Mouse (Mus musculus): ENCODE data around the gene Spata31d1a. TPM values are rescaled to one million over a fixed set of nuclear protein-coding genes. Genes with fewer than 3 reads are reported as not detected.

Spata31d1a gene
- polyA plus RNA-seq, 1 experiment from 2014 or later: 0.15 TPM

- 14% methylated on average over 3 of the region's 3 CpGs for WGBS (ENCODE audit: insufficient replicate concordance)
- no peaks in the 10 kb centered on the region for H3K27me3 ChIP-seq (ENCODE audit: insufficient read depth, low read length)
- H3K9ac ChIP-seq (replicated peaks): peak overlapping the region; percentile 87
- peak overlapping the region; percentile 95 for H3K4me2 ChIP-seq (ENCODE audit: low read depth, low read length)
- peaks cover 34% of the 10 kb centered on the region for H3K4me1 ChIP-seq (ENCODE audit: insufficient read depth)
- TF ChIP-seq EP300 (IDR thresholded peaks at IDR 0.05; ENCODE audit: low read depth): no peak
- TF ChIP-seq CTCF (IDR thresholded peaks at IDR 0.05; ENCODE audit: low read depth): no peak
- peak overlapping the region; percentile 93 for H3K4me3 ChIP-seq (ENCODE audit: low read depth, low read length)
- no peaks in the 10 kb centered on the region for H3K9me3 ChIP-seq (ENCODE audit: low read length)
- DNase-seq (no peak), ATAC-seq (no peak)
- no peaks in the 10 kb centered on the region for H3K36me3 ChIP-seq (replicated peaks; ENCODE audit: insufficient read depth, low read length)
- H3K27ac ChIP-seq (ENCODE audit: low read depth): no peak overlapping the region
Measured at GRCm38 (mm10) chr13:59674215-59674614, 35.9 kb downstream of the Spata31d1a start.

- Histone ChIP-seq H3K4me1 (ENCODE audit: insufficient read depth) (peaks cover 40% of the 10 kb centered on the region), H3K27me3 (ENCODE audit: insufficient read depth, low read length) (no peaks in the 10 kb centered on the region), H3K9ac (replicated peaks) (peak overlapping the region; percentile 34), H3K9me3 (ENCODE audit: low read length) (no peaks in the 10 kb centered on the region), H3K4me3 (ENCODE audit: low read depth, low read length) (0 out of 2 replicates have a peak overlapping the region, but pooled peaks have one; percentile 93), H3K36me3 (replicated peaks; ENCODE audit: insufficient read depth, low read length) (no peaks in the 10 kb centered on the region), H3K4me2 (ENCODE audit: low read depth, low read length) (peak overlapping the region; percentile 95), H3K27ac (ENCODE audit: low read depth) (no peak overlapping the region)
- ATAC-seq (no peak), DNase-seq (no peak)
- TF ChIP-seq CTCF (IDR thresholded peaks at IDR 0.05; ENCODE audit: low read depth) (no peak), EP300 (IDR thresholded peaks at IDR 0.05; ENCODE audit: low read depth) (no peak)
- WGBS (ENCODE audit: insufficient replicate concordance): 60% methylated on average over 7 of the region's 7 CpGs
Measured at GRCm38 (mm10) chr13:59673597-59673996, 36.5 kb downstream of the Spata31d1a start.

DNA sequence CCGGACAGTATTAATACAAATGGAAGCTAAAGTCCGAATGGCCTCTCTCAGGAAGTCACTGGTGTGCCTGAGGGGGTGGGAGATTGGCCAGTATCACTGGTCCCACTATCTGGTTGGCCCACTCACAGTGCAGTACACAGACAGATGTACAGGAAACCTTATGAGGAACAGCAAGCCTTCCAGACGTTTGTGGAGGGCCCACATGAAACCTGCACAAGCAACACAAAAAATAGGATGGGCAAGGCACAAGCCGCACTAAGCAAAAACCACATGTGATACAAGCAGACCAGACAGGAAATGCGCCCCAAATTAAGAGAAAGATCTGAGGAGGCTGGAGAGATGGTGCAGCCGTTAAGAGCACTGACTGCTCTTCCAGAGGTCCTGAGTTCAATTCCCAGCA, 37.9 kb downstream of the Spata31d1a start:
- peaks cover 52% of the 10 kb centered on the region for H3K4me1 ChIP-seq (ENCODE audit: insufficient read depth)
- WGBS (ENCODE audit: insufficient replicate concordance): 28% methylated on average over 6 of the region's 6 CpGs
- no peak overlapping the region for H3K4me3 ChIP-seq (ENCODE audit: low read depth, low read length)
- TF ChIP-seq CTCF (IDR thresholded peaks at IDR 0.05; ENCODE audit: low read depth) (no peak), EP300 (IDR thresholded peaks at IDR 0.05; ENCODE audit: low read depth) (no peak)
- DNase-seq (no peak), ATAC-seq (no peak)
- no peak overlapping the region for H3K27ac ChIP-seq (ENCODE audit: low read depth)
- H3K9ac ChIP-seq (replicated peaks): no peak overlapping the region; the same call in 1 of the 2 replicates
- H3K27me3 ChIP-seq (ENCODE audit: insufficient read depth, low read length): no peaks in the 10 kb centered on the region
- no peaks in the 10 kb centered on the region for H3K36me3 ChIP-seq (replicated peaks; ENCODE audit: insufficient read depth, low read length)
- peak overlapping the region; percentile 7; the same call in 1 of the 2 replicates for H3K4me2 ChIP-seq (ENCODE audit: low read depth, low read length)
- no peaks in the 10 kb centered on the region for H3K9me3 ChIP-seq (ENCODE audit: low read length)

- no peak overlapping the region for H3K4me3 ChIP-seq (ENCODE audit: low read depth, low read length)
- H3K9ac ChIP-seq (replicated peaks): no peak overlapping the region
- TF ChIP-seq CTCF (IDR thresholded peaks at IDR 0.05; ENCODE audit: low read depth): no peak
- no peak for TF ChIP-seq EP300 (IDR thresholded peaks at IDR 0.05; ENCODE audit: low read depth)
- 46% methylated on average over 2 of the region's 2 CpGs for WGBS (ENCODE audit: insufficient replicate concordance)
- ATAC-seq (no peak), DNase-seq (no peak)
- no peaks in the 10 kb centered on the region for H3K27me3 ChIP-seq (ENCODE audit: insufficient read depth, low read length)
- H3K36me3 ChIP-seq (replicated peaks; ENCODE audit: insufficient read depth, low read length): no peaks in the 10 kb centered on the region
- H3K27ac ChIP-seq (ENCODE audit: low read depth): no peak overlapping the region
- H3K4me1 ChIP-seq (ENCODE audit: insufficient read depth): peaks cover 52% of the 10 kb centered on the region
- H3K4me2 ChIP-seq (ENCODE audit: low read depth, low read length): no peak overlapping the region
- no peaks in the 10 kb centered on the region for H3K9me3 ChIP-seq (ENCODE audit: low read length)
Measured at GRCm38 (mm10) chr13:59671521-59671920, 38.6 kb downstream of the Spata31d1a start.

DNA sequence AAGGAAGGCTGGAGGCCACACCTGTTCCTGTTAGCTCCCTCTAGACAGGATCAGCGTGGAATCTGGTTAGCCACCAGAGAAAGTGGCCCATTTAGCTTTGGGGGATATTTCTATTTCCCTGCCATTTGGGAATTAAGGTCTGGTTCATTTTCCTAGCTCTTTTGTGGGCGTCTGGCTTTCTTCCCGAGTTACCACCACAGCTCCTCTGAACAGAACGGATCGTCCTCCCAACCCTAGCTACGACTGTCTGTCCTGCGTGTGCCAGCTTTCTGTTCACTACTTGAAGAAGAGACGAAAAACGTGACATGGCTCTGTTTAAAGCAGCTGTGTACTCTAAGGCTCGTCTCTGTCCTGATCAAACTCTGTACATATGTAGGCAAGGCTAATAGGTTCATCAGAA, 40.2 kb downstream of the Spata31d1a start:
- no peak overlapping the region for H3K4me2 ChIP-seq (ENCODE audit: low read depth, low read length)
- TF ChIP-seq EP300 (IDR thresholded peaks at IDR 0.05; ENCODE audit: low read depth) (no peak), CTCF (IDR thresholded peaks at IDR 0.05; ENCODE audit: low read depth) (no peak)
- DNase-seq (no peak), ATAC-seq (no peak)
- H3K4me1 ChIP-seq (ENCODE audit: insufficient read depth): peaks cover 46% of the 10 kb centered on the region
- no peak overlapping the region for H3K4me3 ChIP-seq (ENCODE audit: low read depth, low read length)
- H3K36me3 ChIP-seq (replicated peaks; ENCODE audit: insufficient read depth, low read length): peaks cover 6% of the 10 kb centered on the region
- H3K9ac ChIP-seq (replicated peaks): no peak overlapping the region
- H3K27me3 ChIP-seq (ENCODE audit: insufficient read depth, low read length): no peaks in the 10 kb centered on the region
- peak overlapping the region; percentile 32; the same call in 1 of the 2 replicates for H3K27ac ChIP-seq (ENCODE audit: low read depth)
- WGBS (ENCODE audit: insufficient replicate concordance): 87% methylated on average over 10 of the region's 10 CpGs
- no peaks in the 10 kb centered on the region for H3K9me3 ChIP-seq (ENCODE audit: low read length)

GRCm38 (mm10) chr13:59668501-59669093, 41.5 kb downstream of the Spata31d1a start:
- H3K4me2 ChIP-seq (ENCODE audit: low read depth, low read length): peak overlapping the region; percentile 56
- peaks cover 16% of the 10 kb centered on the region for H3K36me3 ChIP-seq (replicated peaks; ENCODE audit: insufficient read depth, low read length)
- TF ChIP-seq CTCF (IDR thresholded peaks at IDR 0.05; ENCODE audit: low read depth) (no peak), EP300 (IDR thresholded peaks at IDR 0.05; ENCODE audit: low read depth) (peak; percentile 70)
- H3K27me3 ChIP-seq (ENCODE audit: insufficient read depth, low read length): no peaks in the 10 kb centered on the region
- H3K4me3 ChIP-seq (ENCODE audit: low read depth, low read length): peak overlapping the region; percentile 10; the same call in 1 of the 2 replicates
- WGBS (ENCODE audit: insufficient replicate concordance): 5% methylated on average over 11 of the region's 11 CpGs
- H3K4me1 ChIP-seq (ENCODE audit: insufficient read depth): peaks cover 36% of the 10 kb centered on the region
- H3K9me3 ChIP-seq (ENCODE audit: low read length): no peaks in the 10 kb centered on the region
- DNase-seq (peak; percentile 68), ATAC-seq (peak; percentile 93)
- H3K9ac ChIP-seq (replicated peaks): peak overlapping the region; percentile 41
- peak overlapping the region; percentile 80 for H3K27ac ChIP-seq (ENCODE audit: low read depth)
